Comparison of ENCODE assay signal across 10 mouse cellular contexts in genomic region chr2:163909604-163910003, GRCm38 (mm10). TPM values are rescaled to one million over a fixed set of nuclear protein-coding genes. Genes with fewer than 3 reads are reported as not detected.
"Had no signal": no experiment of that assay in that cellular context is flagged by ENCODE, and none has a peak within 500 bp of the region (broad histone marks: within the 10 kb centered on the region; RNA-seq: fewer than 3 reads in every experiment).

No protein-coding gene starts in this region.

- DNase-seq: lung, adult 18-20 months; lung, embryonic 14.5 days; lung, postnatal 10 days; right cerebral cortex, postnatal 14 days; thymus, adult 2 months; thymus, postnatal 25 days; thymus, postnatal 4 days had no signal

RNA-seq across cellular contexts. Expression of gene Rims4, which starts 8.9 kb away (rescaled TPM):
- total RNA-seq: monocyte, adult 5-6 weeks; neutrophil, adult 5-6 weeks had no signal

RNA-seq across cellular contexts. Expression of gene Kcnk15, which starts 56.2 kb away (rescaled TPM):
- total RNA-seq: megakaryocyte progenitor cell, adult 5-6 weeks; monocyte, adult 5-6 weeks; neutrophil, adult 5-6 weeks had no signal
